19 mouse cellular contexts compared by ENCODE assay signal in the genomic region with DNA sequence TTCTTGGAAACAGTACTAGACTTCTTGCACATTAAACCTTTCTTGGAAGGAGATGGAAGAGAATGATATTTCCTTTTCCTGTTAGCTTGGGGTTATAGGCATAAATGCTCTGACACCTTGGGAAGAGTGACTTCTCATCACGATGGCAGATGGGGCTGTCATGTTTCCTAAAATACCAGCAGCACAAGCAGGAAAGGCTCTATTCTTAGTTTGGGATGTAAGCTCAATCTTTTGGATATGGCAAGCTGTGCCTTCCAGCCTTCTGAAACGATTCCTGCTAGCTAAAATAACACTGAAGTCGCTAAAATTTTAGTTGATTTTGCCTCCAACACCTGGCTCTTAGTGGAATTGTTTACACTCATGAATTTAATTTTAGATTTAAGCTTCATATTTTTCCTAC.
DNase-seq lines count a peak whose midpoint lies in the region; ATAC-seq and TF ChIP-seq lines count a peak whose summit lies in the region.
"Had no signal": no experiment of that assay in that cellular context is flagged by ENCODE, and none has a peak within 500 bp of the region (broad histone marks: within the 10 kb centered on the region; RNA-seq: fewer than 3 reads in every experiment).

No protein-coding gene starts in this region.

- no peak overlapping the region for H3K4me3 ChIP-seq in midbrain, embryonic 11.5 days (ENCODE audit: low read depth, low read length)
- no peak overlapping the region for H3K4me3 ChIP-seq in midbrain, postnatal 0 days (ENCODE audit: low read depth, low read length)
- H3K4me3 ChIP-seq in left cerebral cortex, adult 2 months: no peak overlapping the region
- no peak overlapping the region for H3K4me3 ChIP-seq in hindbrain, embryonic 12.5 days
- H3K4me3 ChIP-seq: embryonic facial prominence, embryonic 12.5 days; forebrain, embryonic 10.5 days; hindbrain, embryonic 10.5 days; intestine, embryonic 15.5 days; limb, embryonic 12.5 days; liver, embryonic 15.5 days; midbrain, embryonic 10.5 days; myocyte had no signal

- no peak for TF ChIP-seq CTCF in midbrain, postnatal 0 days (IDR thresholded peaks at IDR 0.05)
- TF ChIP-seq CTCF in left cerebral cortex, adult 2 months (IDR thresholded peaks at IDR 0.05): no peak

- H3K27me3 ChIP-seq in midbrain, embryonic 11.5 days (ENCODE audit: control insufficient read depth, insufficient read depth, low read length): no peaks in the 10 kb centered on the region
- no peaks in the 10 kb centered on the region for H3K27me3 ChIP-seq in midbrain, postnatal 0 days (ENCODE audit: insufficient read depth, low read length)
- no peaks in the 10 kb centered on the region for H3K27me3 ChIP-seq in hindbrain, embryonic 12.5 days
- H3K27me3 ChIP-seq: embryonic facial prominence, embryonic 12.5 days; intestine, embryonic 15.5 days; limb, embryonic 12.5 days; liver, embryonic 15.5 days had no signal

- no peak overlapping the region for H3K9ac ChIP-seq in midbrain, embryonic 11.5 days (ENCODE audit: low read length)
- H3K9ac ChIP-seq in midbrain, postnatal 0 days (replicated peaks; ENCODE audit: low read length, poor library complexity, severe bottlenecking): no peak overlapping the region
- H3K9ac ChIP-seq in hindbrain, embryonic 12.5 days: no peak overlapping the region
- H3K9ac ChIP-seq: embryonic facial prominence, embryonic 12.5 days; intestine, embryonic 15.5 days; limb, embryonic 12.5 days; liver, embryonic 15.5 days had no signal

- no peaks in the 10 kb centered on the region for H3K9me3 ChIP-seq in midbrain, embryonic 11.5 days (ENCODE audit: control insufficient read depth, low read length)
- no peaks in the 10 kb centered on the region for H3K9me3 ChIP-seq in midbrain, postnatal 0 days (ENCODE audit: low read length)
- H3K9me3 ChIP-seq in hindbrain, embryonic 12.5 days (replicated peaks): no peaks in the 10 kb centered on the region
- H3K9me3 ChIP-seq: embryonic facial prominence, embryonic 12.5 days; forebrain, embryonic 10.5 days; hindbrain, embryonic 10.5 days; intestine, embryonic 15.5 days; limb, embryonic 12.5 days; liver, embryonic 15.5 days; midbrain, embryonic 10.5 days had no signal

- no peaks in the 10 kb centered on the region for H3K36me3 ChIP-seq in midbrain, embryonic 11.5 days (ENCODE audit: control insufficient read depth, insufficient read depth, low read length)
- H3K36me3 ChIP-seq in midbrain, postnatal 0 days (ENCODE audit: insufficient read depth, low read length): no peaks in the 10 kb centered on the region
- no peaks in the 10 kb centered on the region for H3K36me3 ChIP-seq in hindbrain, embryonic 12.5 days
- H3K36me3 ChIP-seq: embryonic facial prominence, embryonic 12.5 days; forebrain, embryonic 10.5 days; hindbrain, embryonic 10.5 days; intestine, embryonic 15.5 days; limb, embryonic 12.5 days; liver, embryonic 15.5 days; midbrain, embryonic 10.5 days had no signal

- H3K4me2 ChIP-seq in midbrain, embryonic 11.5 days: no peak overlapping the region
- H3K4me2 ChIP-seq in midbrain, postnatal 0 days (ENCODE audit: low read depth, low read length, poor library complexity, severe bottlenecking): no peak overlapping the region
- H3K4me2 ChIP-seq in hindbrain, embryonic 12.5 days (replicated peaks): no peak overlapping the region
- H3K4me2 ChIP-seq: embryonic facial prominence, embryonic 12.5 days; intestine, embryonic 15.5 days; limb, embryonic 12.5 days; liver, embryonic 15.5 days had no signal

- no peak for DNase-seq in frontal cortex, postnatal 25 days (ENCODE audit: low spot score in 2 of 2)
- peak; percentile 47 for DNase-seq in midbrain, embryonic 11.5 days (ENCODE audit: low spot score, missing footprints)
- DNase-seq in midbrain, postnatal 0 days (ENCODE audit: low spot score): no peak
- DNase-seq in left cerebral cortex, adult 2 months (ENCODE audit: extremely low spot score in 1 of 2, low spot score in 2 of 2): peak; percentile 11 to 12
- DNase-seq in telencephalon, adult 2 months (ENCODE audit: low read depth, low spot score): peak; percentile 83
- no peak for DNase-seq in kidney, adult 9 months
- DNase-seq: gastrocnemius, postnatal 36 days; kidney, postnatal 10 days; lung, postnatal 14 days had no signal

- 76% methylated on average over 3 of the region's 3 CpGs for WGBS in midbrain, embryonic 11.5 days
- 59% methylated on average over 3 of the region's 3 CpGs for WGBS in midbrain, postnatal 0 days
- WGBS in hindbrain, embryonic 12.5 days: 72% methylated on average over 3 of the region's 3 CpGs

- ATAC-seq in frontal cortex, adult (ENCODE audit: low TSS enrichment): peak; percentile 99
- ATAC-seq in midbrain, embryonic 11.5 days (ENCODE audit: low FRiP score): no peak
- no peak for ATAC-seq in midbrain, postnatal 0 days (ENCODE audit: low FRiP score)
- ATAC-seq in hindbrain, embryonic 12.5 days (ENCODE audit: low FRiP score): no peak
- ATAC-seq: intestine, embryonic 15.5 days had no signal

- H3K4me1 ChIP-seq in midbrain, embryonic 11.5 days (ENCODE audit: control insufficient read depth, insufficient read depth, low read length): no peaks in the 10 kb centered on the region
- H3K4me1 ChIP-seq in midbrain, postnatal 0 days (ENCODE audit: insufficient read depth, low read length): no peaks in the 10 kb centered on the region
- no peaks in the 10 kb centered on the region for H3K4me1 ChIP-seq in hindbrain, embryonic 12.5 days
- H3K4me1 ChIP-seq: embryonic facial prominence, embryonic 12.5 days; hindbrain, embryonic 10.5 days; intestine, embryonic 15.5 days; limb, embryonic 12.5 days; liver, embryonic 15.5 days; midbrain, embryonic 10.5 days had no signal

- intact Hi-C loops in left cerebral cortex, adult 2 months (cut with DNase I): loop anchor here (10.0 kb wide), 1 partner anchor 320 kb away; a partner anchor contains a TSS

- no peak overlapping the region for H3K27ac ChIP-seq in midbrain, embryonic 11.5 days (ENCODE audit: low read depth, low read length)
- no peak overlapping the region for H3K27ac ChIP-seq in midbrain, postnatal 0 days (ENCODE audit: low read depth, low read length)
- H3K27ac ChIP-seq in left cerebral cortex, adult 2 months: no peak overlapping the region
- H3K27ac ChIP-seq in hindbrain, embryonic 12.5 days: no peak overlapping the region
- H3K27ac ChIP-seq: embryonic facial prominence, embryonic 12.5 days; forebrain, embryonic 10.5 days; hindbrain, embryonic 10.5 days; intestine, embryonic 15.5 days; limb, embryonic 12.5 days; liver, embryonic 15.5 days; midbrain, embryonic 10.5 days had no signal

Comparison
In these comparisons a context has a peak if more than half of its experiments do, and no peak if none do; other contexts are left out.
1. DNase-seq: peak in midbrain, embryonic 11.5 days (single experiment), left cerebral cortex, adult 2 months (2 of 2) and telencephalon, adult 2 months (single experiment); none in frontal cortex, postnatal 25 days (0 of 2), midbrain, postnatal 0 days (single experiment) and kidney, adult 9 months (single experiment).